Mouse (Mus musculus) ES-E14 (cell line): Measurements from ENCODE around the gene Plekhg1. TPM values are rescaled to one million over a fixed set of nuclear protein-coding genes. Genes with fewer than 3 reads are reported as not detected.

Source experiments
- DNase-seq: peaks from one replicate; pipeline ENCODE4 v3.0.0-alpha.2; 2013; ENCODE audit warnings: low read depth, low spot score
- H3K27ac ChIP-seq: 2 replicates; pipeline ENCODE4 v1.5.1; 2012; ENCODE audit warnings: low read depth, mild to moderate bottlenecking, low read length, moderate library complexity, mixed read lengths; ENCODE audit not compliant: poor library complexity, insufficient read depth, severe bottlenecking
- H3K36me3 ChIP-seq: 2 replicates; pipeline ENCODE4 v1.6.1; 2012; ENCODE audit warnings: mild to moderate bottlenecking, low read length, moderate library complexity, mixed read lengths; ENCODE audit not compliant: control insufficient read depth, poor library complexity, insufficient read depth, severe bottlenecking
- H3K4me1 ChIP-seq, 2 experiments: fragments of 150-350 bp in 1 of 2; sonication (generic) in 1 of 2; 2 replicates each; pipeline ENCODE4 v1.6.1; 2012; ENCODE audit warnings: low read length in 2 of 2, mild to moderate bottlenecking in 1 of 2, mixed read lengths in 1 of 2; ENCODE audit not compliant: control insufficient read depth in 2 of 2, insufficient read depth in 2 of 2, poor library complexity in 1 of 2
- H3K4me3 ChIP-seq, 2 experiments: fragments of 150-350 bp in 1 of 2; sonication (generic) in 1 of 2; 2 replicates each; pipeline ENCODE4 v1.5.1; 2012; ENCODE audit warnings: low read length in 2 of 2, low read depth in 1 of 2, mild to moderate bottlenecking in 1 of 2, mixed read lengths in 1 of 2; ENCODE audit not compliant: insufficient read depth in 1 of 2, poor library complexity in 1 of 2, severe bottlenecking in 1 of 2
- H3K9ac ChIP-seq: 2 replicates; pipeline ENCODE4 v1.6.1; 2012; ENCODE audit warnings: low read depth, mild to moderate bottlenecking, low read length, mixed read lengths; ENCODE audit not compliant: poor library complexity, insufficient read depth, severe bottlenecking
- H3K9me3 ChIP-seq: fragments of 150-350 bp; sonication (generic); 2 replicates; pipeline ENCODE4 v1.6.1; 2012; ENCODE audit warnings: low read depth, mild to moderate bottlenecking, low read length; ENCODE audit not compliant: control insufficient read depth, insufficient read depth
- CHD2 ChIP-seq: IDR thresholded peaks from 2 replicates; pipeline ENCODE4 v1.6.1; 2014; ENCODE audit warnings: mild to moderate bottlenecking, low read depth, low read length, inconsistent platforms
- HCFC1 ChIP-seq: IDR thresholded peaks from 2 replicates; pipeline ENCODE4 v1.6.1; 2012; ENCODE audit warnings: low read length, inconsistent platforms, borderline replicate concordance; ENCODE audit not compliant: insufficient read depth
- MAFK ChIP-seq: IDR thresholded peaks from 2 replicates; pipeline ENCODE4 v1.6.1; 2014; ENCODE audit warnings: mild to moderate bottlenecking, low read depth, low read length, inconsistent platforms; ENCODE audit not compliant: insufficient read depth
- ZC3H11A ChIP-seq: IDR thresholded peaks from 2 replicates; pipeline ENCODE4 v1.6.1; 2012; ENCODE audit warnings: low read depth, mild to moderate bottlenecking, inconsistent platforms, low read length, borderline replicate concordance
- ZNF384 ChIP-seq: IDR thresholded peaks from 2 replicates; pipeline ENCODE4 v1.6.1; 2012; ENCODE audit warnings: low read depth, low read length, inconsistent platforms
- in situ Hi-C, 2 experiments: fragments of 600-800 bp; cut with MboI; formaldehyde crosslinking; loops; one replicate each; pipeline ENCODE4 v1.15.1; 2025; ENCODE audit warnings: low sequenced_read_pairs in 2 of 2, inconsistent platforms in 1 of 2; ENCODE audit not compliant: unreplicated experiment in 2 of 2
- total RNA-seq: library from RNA; depleted of rRNA; stranded (reverse); fragments of 300-350 nt; gene quantifications from 2 replicates; pipeline ENCODE4 v1.2.3, GENCODE M21; 2012

Plekhg1 gene
- total RNA-seq, 1 experiment = 8.8 TPM

GRCm38 (mm10) chr10:3761992-3762391 lies 21.8 kb downstream of the Plekhg1 start:
- no peaks in the 10 kb centered on the region for H3K9me3 ChIP-seq
- TF ChIP-seq ZNF384 (no peak), MAFK (no peak), CHD2 (no peak), HCFC1 (no peak), ZC3H11A (no peak)
- H3K4me3 ChIP-seq = no peak overlapping the region
- H3K9ac ChIP-seq = no peak overlapping the region
- no peak for DNase-seq
- no peaks in the 10 kb centered on the region for H3K36me3 ChIP-seq
- H3K4me1 ChIP-seq = no peaks in the 10 kb centered on the region
- in situ Hi-C loops = no loop called here
- no peak overlapping the region for H3K27ac ChIP-seq

DNA sequence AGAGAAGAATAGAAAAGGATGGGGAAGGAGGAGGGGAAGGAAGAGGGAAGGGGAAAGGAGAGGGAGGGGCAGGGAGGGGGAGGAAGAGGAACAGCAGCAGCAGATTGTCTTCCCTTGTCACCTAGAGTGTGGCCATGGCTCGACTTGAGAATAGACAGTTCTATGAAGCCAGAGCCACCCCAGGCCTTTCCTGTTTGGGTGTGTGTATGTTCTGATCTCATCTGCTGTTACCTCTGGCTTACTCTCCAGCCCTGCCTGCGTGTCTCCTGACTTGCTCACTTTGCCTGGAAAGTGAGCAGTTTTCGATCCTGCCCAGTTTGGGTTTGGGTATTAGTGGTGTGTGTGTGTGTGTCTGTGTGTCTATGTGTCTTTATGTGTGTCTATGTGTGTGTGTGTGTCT lies 23.0 kb downstream of the Plekhg1 start:
- H3K36me3 ChIP-seq = no peaks in the 10 kb centered on the region
- no peaks in the 10 kb centered on the region for H3K9me3 ChIP-seq
- no peak for TF ChIP-seq ZC3H11A
- TF ChIP-seq CHD2 = no peak
- TF ChIP-seq MAFK = no peak
- TF ChIP-seq ZNF384 = no peak
- no peak for TF ChIP-seq HCFC1
- H3K4me3 ChIP-seq = no peak overlapping the region
- DNase-seq = no peak
- no peaks in the 10 kb centered on the region for H3K4me1 ChIP-seq
- H3K27ac ChIP-seq = no peak overlapping the region
- in situ Hi-C loops = no loop called here
- H3K9ac ChIP-seq = no peak overlapping the region

- no peak for DNase-seq
- TF ChIP-seq ZC3H11A = no peak
- no peak for TF ChIP-seq ZNF384
- no peak for TF ChIP-seq HCFC1
- no peak for TF ChIP-seq CHD2
- TF ChIP-seq MAFK = no peak
- in situ Hi-C loops = no loop called here
Observed at GRCm38 (mm10) chr10:3769131-3769530, 29.0 kb downstream of the Plekhg1 start.

GRCm38 (mm10) chr10:3774330-3774729 lies 34.2 kb downstream of the Plekhg1 start:
- TF ChIP-seq ZNF384 = no peak
- no peak for TF ChIP-seq CHD2
- TF ChIP-seq HCFC1 = no peak
- TF ChIP-seq ZC3H11A = no peak
- TF ChIP-seq MAFK = no peak
- no peak for DNase-seq
- in situ Hi-C loops = no loop called here
- Histone ChIP-seq H3K36me3 (no peaks in the 10 kb centered on the region), H3K27ac (no peak overlapping the region), H3K9ac (no peak overlapping the region), H3K4me3 (no peak overlapping the region), H3K9me3 (no peaks in the 10 kb centered on the region), H3K4me1 (no peaks in the 10 kb centered on the region)

More at GRCm38 (mm10) chr10:3769131-3769530, 29.0 kb downstream of the Plekhg1 start:
- H3K27ac ChIP-seq = no peak overlapping the region
- H3K4me3 ChIP-seq = no peak overlapping the region
- no peaks in the 10 kb centered on the region for H3K4me1 ChIP-seq
- H3K36me3 ChIP-seq = no peaks in the 10 kb centered on the region
- H3K9ac ChIP-seq = no peak overlapping the region
- no peaks in the 10 kb centered on the region for H3K9me3 ChIP-seq

DNA sequence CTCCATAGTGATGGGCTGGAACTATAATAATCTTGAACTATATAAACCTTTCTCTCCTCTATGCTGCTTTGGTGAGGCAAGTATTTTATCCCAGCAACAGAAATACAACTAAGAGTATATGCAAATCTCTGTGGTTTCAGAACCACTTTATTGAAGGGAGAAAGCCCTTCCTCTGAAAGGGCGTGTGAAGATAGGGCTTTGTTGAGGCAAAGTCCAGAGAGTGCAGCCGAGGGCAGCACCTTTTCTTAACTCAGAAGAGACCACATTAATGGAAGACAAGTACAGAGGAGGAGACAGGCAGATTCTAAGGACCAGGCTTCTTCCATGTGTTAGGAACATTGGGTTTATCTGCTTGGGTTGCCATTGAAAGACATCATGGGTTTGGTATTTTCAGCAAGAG lies 36.6 kb downstream of the Plekhg1 start:
- Histone ChIP-seq H3K9ac (no peak overlapping the region), H3K27ac (no peak overlapping the region), H3K4me3 (no peak overlapping the region), H3K4me1 (no peaks in the 10 kb centered on the region), H3K9me3 (no peaks in the 10 kb centered on the region), H3K36me3 (no peaks in the 10 kb centered on the region)
- DNase-seq = no peak
- in situ Hi-C loops = no loop called here
- TF ChIP-seq MAFK = no peak
- TF ChIP-seq ZNF384 = no peak
- TF ChIP-seq CHD2 = no peak
- no peak for TF ChIP-seq HCFC1
- TF ChIP-seq ZC3H11A = no peak
